Mouse (Mus musculus) limb, embryonic 13.5 days (tissue): ENCODE results near the gene Car6. TPM values are rescaled to one million over a fixed set of nuclear protein-coding genes. Genes with fewer than 3 reads are reported as not detected.

Experiments used
- ATAC-seq: fragments of 200-750 bp; cut with Nextera tagmentation; 2 replicates; pipeline ENCODE4 v1.8.0; 2017; ENCODE audit warnings: low read depth, moderate number of reproducible peaks, moderate TSS enrichment; ENCODE audit not compliant: low FRiP score
- H3K27ac ChIP-seq: fragments of 300-500 bp; sonication (generic); 2 replicates; pipeline ENCODE4 v1.5.1; 2015; ENCODE audit warnings: inconsistent platforms, mild to moderate bottlenecking, moderate library complexity
- H3K27me3 ChIP-seq: fragments of 300-500 bp; sonication (generic); 2 replicates; pipeline ENCODE4 v1.6.1; 2015; ENCODE audit warnings: mild to moderate bottlenecking, inconsistent platforms
- H3K36me3 ChIP-seq: fragments of 300-500 bp; sonication (generic); 2 replicates; pipeline ENCODE4 v1.6.1; 2015; ENCODE audit warnings: inconsistent platforms, mild to moderate bottlenecking, moderate library complexity
- H3K4me1 ChIP-seq: fragments of 300-500 bp; sonication (generic); 2 replicates; pipeline ENCODE4 v1.6.1; 2015; ENCODE audit warnings: inconsistent platforms
- H3K4me2 ChIP-seq: fragments of 300-500 bp; sonication (generic); replicated peaks from 2 replicates; pipeline ENCODE4 v1.6.1; 2015; ENCODE audit warnings: inconsistent platforms, mild to moderate bottlenecking, moderate library complexity
- H3K4me3 ChIP-seq: fragments of 300-500 bp; sonication (generic); 2 replicates; pipeline ENCODE4 v1.5.1; 2015; ENCODE audit warnings: moderate library complexity, mild to moderate bottlenecking, inconsistent platforms
- H3K9ac ChIP-seq: fragments of 300-500 bp; sonication (generic); 2 replicates; pipeline ENCODE4 v1.6.1; 2015; ENCODE audit warnings: mild to moderate bottlenecking, inconsistent platforms
- H3K9me3 ChIP-seq: fragments of 300-500 bp; sonication (generic); 2 replicates; pipeline ENCODE4 v1.6.1; 2016; ENCODE audit warnings: inconsistent platforms
- WGBS: fragments of 180-500 bp; shearing (Covaris S2); methylation state at CpG from one replicate; pipeline ENCODE4 v1.1.7; 2015; 5-methylcytosine and 5-hydroxymethylcytosine counted together
- polyA plus RNA-seq: library from polyadenylated mRNA; unstranded; fragments of >200 nt; fragmentation: Nextera tagmentation; extraction: Ambion mirVana; gene quantifications from 2 replicates; pipeline ENCODE4 v1.2.1, GENCODE M21; 2015

Gene Car6
- polyA plus RNA-seq, 1 experiment from 2014 or later, result 0.50 TPM

- ATAC-seq, result peak; percentile 9; the same call in 1 of the 2 replicates
- Histone ChIP-seq H3K4me3 (peak overlapping the region; percentile 41), H3K36me3 (no peaks in the 10 kb centered on the region), H3K27me3 (no peaks in the 10 kb centered on the region), H3K9ac (no peak overlapping the region; the same call in 1 of the 2 replicates), H3K27ac (no peak overlapping the region), H3K4me2 (peak overlapping the region; percentile 66), H3K9me3 (no peaks in the 10 kb centered on the region), H3K4me1 (peaks cover 6% of the 10 kb centered on the region)
- 49% methylated on average over 10 of the region's 10 CpGs for WGBS
These were observed 10.9 kb upstream of the Car6 start for GRCm38 (mm10) chr4:150211930-150212552.

DNA sequence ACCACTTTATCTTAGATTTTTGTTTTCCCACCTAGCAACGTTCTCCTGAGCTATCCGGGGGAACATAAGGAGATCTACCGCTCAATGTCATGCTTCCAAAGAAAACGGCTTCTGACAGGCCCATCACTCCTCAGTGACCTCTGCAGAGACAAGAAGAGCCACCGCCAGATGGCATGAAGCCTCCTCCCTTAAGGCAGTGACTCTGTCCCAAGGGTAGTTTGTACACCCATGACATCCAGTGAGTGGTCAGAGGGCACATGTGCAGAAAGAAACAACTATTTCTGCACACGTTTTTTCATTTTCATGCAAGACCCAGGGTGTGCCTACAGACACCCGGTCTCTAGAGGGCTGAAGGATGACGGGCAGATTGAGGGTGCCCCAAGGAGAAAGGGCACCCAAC, 9.2 kb upstream of the Car6 start:
- no peaks in the 10 kb centered on the region for H3K36me3 ChIP-seq
- no peak overlapping the region for H3K4me3 ChIP-seq
- H3K9me3 ChIP-seq, result no peaks in the 10 kb centered on the region
- H3K4me1 ChIP-seq, result peaks cover 6% of the 10 kb centered on the region
- H3K4me2 ChIP-seq, result no peak overlapping the region
- no peaks in the 10 kb centered on the region for H3K27me3 ChIP-seq
- WGBS, result 86% methylated on average over 8 of the region's 8 CpGs
- H3K9ac ChIP-seq, result no peak overlapping the region
- no peak for ATAC-seq
- no peak overlapping the region for H3K27ac ChIP-seq

DNA sequence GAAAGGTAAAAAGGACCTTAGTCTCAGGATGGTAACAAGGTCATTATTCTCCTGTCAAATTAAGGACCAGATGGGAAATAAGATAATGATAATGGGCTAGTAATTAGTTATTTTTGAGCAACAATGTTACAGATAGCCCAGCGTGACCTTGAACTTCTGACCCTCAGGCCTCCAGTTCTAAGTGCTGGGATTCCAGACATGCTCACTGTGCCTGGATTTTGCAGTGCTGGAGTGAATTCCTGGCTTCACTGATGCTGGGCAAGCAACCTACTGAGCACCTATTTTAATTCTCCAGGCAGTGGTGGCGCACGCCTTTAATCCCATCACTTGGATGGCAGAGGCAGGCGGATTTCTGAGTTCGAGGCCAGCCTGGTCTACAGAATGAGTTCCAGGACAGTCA, 8.6 kb upstream of the Car6 start:
- ATAC-seq, result no peak
- Histone ChIP-seq H3K27ac (no peak overlapping the region), H3K4me1 (peaks cover 6% of the 10 kb centered on the region), H3K36me3 (no peaks in the 10 kb centered on the region), H3K9ac (no peak overlapping the region), H3K4me2 (no peak overlapping the region), H3K27me3 (no peaks in the 10 kb centered on the region), H3K4me3 (no peak overlapping the region), H3K9me3 (no peaks in the 10 kb centered on the region)
- 93% methylated on average over 5 of the region's 5 CpGs for WGBS

- Histone ChIP-seq H3K4me2 (no peak overlapping the region), H3K9ac (no peak overlapping the region), H3K36me3 (no peaks in the 10 kb centered on the region), H3K27me3 (no peaks in the 10 kb centered on the region), H3K9me3 (no peaks in the 10 kb centered on the region), H3K4me3 (no peak overlapping the region), H3K27ac (no peak overlapping the region), H3K4me1 (no peaks in the 10 kb centered on the region)
- ATAC-seq, result no peak
- 70% methylated on average over 3 of the region's 3 CpGs for WGBS
These were observed 3.7 kb upstream of the Car6 start for GRCm38 (mm10) chr4:150204877-150205276.

DNA sequence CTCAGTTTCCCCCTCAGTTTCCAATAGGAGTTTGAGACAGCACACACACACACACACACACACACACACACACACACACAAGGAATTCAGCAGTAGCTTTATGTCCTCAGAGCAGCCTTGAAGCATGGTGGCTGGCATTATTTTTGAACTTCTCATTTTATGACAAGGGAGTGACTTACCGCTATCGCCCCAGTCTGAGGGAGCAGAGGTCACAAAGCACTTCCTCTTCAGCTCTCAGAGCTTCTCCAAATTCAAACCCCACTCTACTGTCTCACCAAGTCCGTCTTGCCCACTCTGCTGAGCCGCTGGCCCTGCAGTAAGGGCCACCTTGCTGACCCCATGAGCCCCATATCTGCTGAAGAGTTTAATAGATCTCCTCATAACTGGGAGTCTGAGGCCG, 1.6 kb upstream of the Car6 start:
- H3K9ac ChIP-seq, result no peak overlapping the region
- no peak overlapping the region for H3K27ac ChIP-seq
- no peak overlapping the region for H3K4me3 ChIP-seq
- no peak overlapping the region for H3K4me2 ChIP-seq
- no peaks in the 10 kb centered on the region for H3K36me3 ChIP-seq
- 77% methylated on average over 5 of the region's 5 CpGs for WGBS
- no peaks in the 10 kb centered on the region for H3K4me1 ChIP-seq
- H3K9me3 ChIP-seq, result no peaks in the 10 kb centered on the region
- ATAC-seq, result no peak
- no peaks in the 10 kb centered on the region for H3K27me3 ChIP-seq

DNA sequence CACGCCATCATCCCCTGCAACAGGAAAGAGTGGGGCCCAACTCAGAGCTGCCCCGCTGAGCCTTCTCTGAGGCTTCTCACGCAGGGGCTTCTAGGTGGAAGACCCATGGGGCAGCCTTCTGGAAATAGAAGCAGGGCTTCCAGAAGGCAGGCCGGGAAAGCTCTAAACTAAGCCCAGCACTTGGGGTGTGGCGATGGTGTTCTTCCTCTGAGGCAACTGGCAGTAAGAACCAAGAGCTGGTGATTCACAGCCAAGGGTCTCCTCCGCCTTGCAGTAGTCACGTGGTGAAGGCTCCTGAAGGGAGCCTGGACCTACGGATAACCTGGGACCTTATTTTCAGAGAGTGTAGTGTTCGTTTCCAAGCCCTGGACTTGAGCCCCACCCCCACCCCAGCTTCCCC, 2.9 kb downstream of the Car6 start:
- Histone ChIP-seq H3K27ac (no peak overlapping the region), H3K9me3 (no peaks in the 10 kb centered on the region), H3K9ac (no peak overlapping the region), H3K4me3 (no peak overlapping the region), H3K4me2 (no peak overlapping the region), H3K27me3 (no peaks in the 10 kb centered on the region), H3K36me3 (no peaks in the 10 kb centered on the region), H3K4me1 (no peaks in the 10 kb centered on the region)
- ATAC-seq, result no peak
- 72% methylated on average over 9 of the region's 9 CpGs for WGBS

DNA sequence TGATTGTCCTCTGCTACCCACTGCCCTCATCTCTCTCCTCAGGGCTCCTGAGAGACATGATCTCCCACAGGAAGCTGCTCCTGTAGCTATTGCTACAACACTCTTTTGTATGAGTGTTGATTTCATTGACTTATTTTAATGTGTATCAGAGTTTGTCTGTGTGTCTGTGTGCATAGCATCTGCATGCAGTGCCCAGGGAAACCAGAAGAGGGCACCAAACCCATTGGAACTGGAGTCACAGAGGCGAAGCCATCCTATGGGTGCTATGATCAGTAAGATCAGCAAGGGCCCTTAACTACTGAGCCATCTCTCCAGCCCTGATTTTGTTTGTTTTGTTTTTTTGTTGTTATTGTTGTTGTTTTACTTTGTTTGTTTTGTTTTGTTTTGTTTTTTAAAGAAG, 7.2 kb downstream of the Car6 start:
- Histone ChIP-seq H3K9ac (no peak overlapping the region), H3K4me2 (no peak overlapping the region), H3K4me3 (no peak overlapping the region), H3K9me3 (no peaks in the 10 kb centered on the region), H3K27me3 (no peaks in the 10 kb centered on the region), H3K36me3 (no peaks in the 10 kb centered on the region), H3K27ac (no peak overlapping the region), H3K4me1 (no peaks in the 10 kb centered on the region)
- ATAC-seq, result no peak
- 43% methylated on average over 1 of the region's 1 CpGs for WGBS

- ATAC-seq, result no peak
- WGBS, result 78% methylated on average over 6 of the region's 6 CpGs
- Histone ChIP-seq H3K4me1 (no peaks in the 10 kb centered on the region), H3K4me3 (no peak overlapping the region), H3K36me3 (no peaks in the 10 kb centered on the region), H3K9me3 (no peaks in the 10 kb centered on the region), H3K9ac (no peak overlapping the region), H3K27me3 (no peaks in the 10 kb centered on the region), H3K4me2 (no peak overlapping the region), H3K27ac (no peak overlapping the region)
These were observed 8.9 kb downstream of the Car6 start for GRCm38 (mm10) chr4:150192199-150192598.

- H3K27ac ChIP-seq, result no peak overlapping the region
- no peaks in the 10 kb centered on the region for H3K36me3 ChIP-seq
- H3K9ac ChIP-seq, result no peak overlapping the region
- no peak overlapping the region for H3K4me3 ChIP-seq
- ATAC-seq, result no peak
- no peaks in the 10 kb centered on the region for H3K9me3 ChIP-seq
- no peaks in the 10 kb centered on the region for H3K4me1 ChIP-seq
- no peaks in the 10 kb centered on the region for H3K27me3 ChIP-seq
- 47% methylated on average over 11 of the region's 11 CpGs for WGBS
- H3K4me2 ChIP-seq, result no peak overlapping the region
These were observed 12.9 kb downstream of the Car6 start for GRCm38 (mm10) chr4:150188236-150188635.

- H3K4me1 ChIP-seq, result peaks cover 13% of the 10 kb centered on the region; the same call in 1 of the 2 replicates
- H3K36me3 ChIP-seq, result no peaks in the 10 kb centered on the region
- H3K4me3 ChIP-seq, result no peak overlapping the region
- no peaks in the 10 kb centered on the region; the same call in 1 of the 2 replicates for H3K9me3 ChIP-seq
- WGBS, result 90% methylated on average over 7 of the region's 7 CpGs
- H3K4me2 ChIP-seq, result no peak overlapping the region
- no peak overlapping the region for H3K9ac ChIP-seq
- no peaks in the 10 kb centered on the region for H3K27me3 ChIP-seq
- H3K27ac ChIP-seq, result no peak overlapping the region
- ATAC-seq, result no peak
These were observed 19.8 kb downstream of the Car6 start for GRCm38 (mm10) chr4:150181304-150181703.

DNA sequence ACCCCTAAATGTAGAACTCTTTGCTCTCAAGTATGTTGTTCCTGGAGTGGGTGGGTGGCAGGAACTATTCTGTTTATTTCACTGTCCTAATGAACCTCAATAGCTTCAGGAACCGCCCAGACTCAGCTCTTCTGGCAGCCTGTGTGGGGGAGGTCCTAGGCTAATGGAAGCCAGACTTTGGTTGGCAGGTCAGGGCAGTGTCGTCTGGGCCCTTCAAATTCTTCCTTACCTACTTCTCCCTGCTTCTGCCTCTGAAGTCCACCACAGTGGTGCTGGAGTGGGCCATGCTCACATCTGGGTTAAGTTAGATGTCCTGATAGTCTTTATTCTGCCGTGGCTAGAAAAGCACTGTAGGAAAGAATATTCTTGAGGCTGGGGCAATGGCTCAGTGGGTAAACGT, 23.0 kb downstream of the Car6 start:
- no peaks in the 10 kb centered on the region; the same call in 1 of the 2 replicates for H3K9me3 ChIP-seq
- no peak for ATAC-seq

GRCm38 (mm10) chr4:150177122-150177521, 24.0 kb downstream of the Car6 start:
- no peaks in the 10 kb centered on the region; the same call in 1 of the 2 replicates for H3K9me3 ChIP-seq
- no peak overlapping the region for H3K4me3 ChIP-seq
- 64% methylated on average over 8 of the region's 8 CpGs for WGBS
- H3K4me1 ChIP-seq, result peaks cover 13% of the 10 kb centered on the region; the same call in 1 of the 2 replicates
- no peaks in the 10 kb centered on the region for H3K27me3 ChIP-seq
- no peak overlapping the region for H3K27ac ChIP-seq
- H3K36me3 ChIP-seq, result no peaks in the 10 kb centered on the region
- no peak for ATAC-seq
- H3K9ac ChIP-seq, result no peak overlapping the region
- H3K4me2 ChIP-seq, result no peak overlapping the region

More for the DNA sequence above, 23.0 kb downstream of the Car6 start:
- Histone ChIP-seq H3K27me3 (no peaks in the 10 kb centered on the region), H3K4me2 (no peak overlapping the region), H3K4me1 (peaks cover 13% of the 10 kb centered on the region; the same call in 1 of the 2 replicates), H3K27ac (no peak overlapping the region), H3K4me3 (no peak overlapping the region), H3K36me3 (no peaks in the 10 kb centered on the region), H3K9ac (no peak overlapping the region)
- 15% methylated on average over 4 of the region's 4 CpGs for WGBS

- 7% methylated on average over 7 of the region's 7 CpGs for WGBS
- no peak overlapping the region for H3K9ac ChIP-seq
- no peaks in the 10 kb centered on the region for H3K9me3 ChIP-seq
- no peak overlapping the region for H3K27ac ChIP-seq
- no peak overlapping the region for H3K4me3 ChIP-seq
- H3K4me1 ChIP-seq, result peaks cover 13% of the 10 kb centered on the region; the same call in 1 of the 2 replicates
- no peaks in the 10 kb centered on the region for H3K36me3 ChIP-seq
- ATAC-seq, result 0 out of 2 replicates have a peak, but pooled peaks have one; percentile 20
- H3K4me2 ChIP-seq, result peak overlapping the region; percentile 44
- H3K27me3 ChIP-seq, result no peaks in the 10 kb centered on the region
These were observed 24.6 kb downstream of the Car6 start for GRCm38 (mm10) chr4:150176535-150176934.
